24 mouse cellular contexts compared by ENCODE assay signal in genomic region chr7:95924805-95925204, GRCm38 (mm10).
A peak's percentile ranks its signal among the peaks of the same experiment; 100 is the strongest.
DNase-seq lines count a peak whose midpoint lies in the region; ATAC-seq and TF ChIP-seq lines count a peak whose summit lies in the region.
"Had no signal": no experiment of that assay in that cellular context is flagged by ENCODE, and none has a peak within 500 bp of the region (broad histone marks: within the 10 kb centered on the region; RNA-seq: fewer than 3 reads in every experiment).

No protein-coding gene starts in this region.

- H3K36me3 ChIP-seq in kidney, adult 2 months (ENCODE audit: control insufficient read depth, insufficient read depth, low read length) = no peaks in the 10 kb centered on the region
- no peaks in the 10 kb centered on the region for H3K36me3 ChIP-seq in kidney, embryonic 15.5 days
- H3K36me3 ChIP-seq in kidney, embryonic 14.5 days (ENCODE audit: control insufficient read depth, insufficient read depth, low read length) = no peaks in the 10 kb centered on the region
- no peaks in the 10 kb centered on the region for H3K36me3 ChIP-seq in kidney, postnatal 0 days (ENCODE audit: insufficient read depth, low read length)
- H3K36me3 ChIP-seq: embryonic facial prominence, embryonic 10.5 days; embryonic facial prominence, embryonic 12.5 days; forebrain, embryonic 15.5 days; G1E had no signal

- in situ Hi-C loops in Patski (cut with MboI; ENCODE audit: low pct_unique_long_range_greater_than_20kb) = no loop called here

- no peak overlapping the region for H3K4me3 ChIP-seq in kidney, adult 2 months (ENCODE audit: insufficient read depth, low read depth, low read length)
- H3K4me3 ChIP-seq in kidney, embryonic 15.5 days (replicated peaks) = no peak overlapping the region
- H3K4me3 ChIP-seq in kidney, embryonic 14.5 days (ENCODE audit: low read length) = no peak overlapping the region
- no peak overlapping the region for H3K4me3 ChIP-seq in kidney, postnatal 0 days (replicated peaks; ENCODE audit: low read depth, low read length)
- H3K4me3 ChIP-seq: embryonic facial prominence, embryonic 10.5 days; embryonic facial prominence, embryonic 12.5 days; forebrain, embryonic 13.5 days; forebrain, embryonic 15.5 days had no signal

- TF ChIP-seq CTCF in kidney, adult 2 months (conservative IDR thresholded peaks at IDR 0.05; ENCODE audit: insufficient read depth, insufficient read length, low read depth, low read length) = no peak
- TF ChIP-seq CTCF in kidney, postnatal 0 days (IDR thresholded peaks at IDR 0.05; ENCODE audit: low read depth) = no peak
- no peak for TF ChIP-seq CTCF in Patski (IDR thresholded peaks at IDR 0.05)

- no peak for TF ChIP-seq POLR2A in kidney, adult 2 months (IDR thresholded peaks at IDR 0.05; ENCODE audit: low read depth, low read length)

- peak; percentile 14 for DNase-seq in kidney, adult 2 months
- no peak for DNase-seq in kidney, adult 8-10 months
- DNase-seq in kidney, postnatal 0 days (ENCODE audit: low spot score) = peak; percentile 13
- DNase-seq in kidney, adult 18-20 months = no peak
- DNase-seq in Patski (ENCODE audit: low read depth, low spot score) = no peak
- DNase-seq in thymus, postnatal 25 days = no peak
- DNase-seq: adrenal gland, adult 8-10 months; adrenal gland, postnatal 14 days; adrenal gland, postnatal 36 days; B cell, adult 2 months; cerebellum, adult 11-12 months; cerebellum, adult 2 months; cerebellum, adult 9-10 months; cerebellum, postnatal 25 days had no signal

- H3K27ac ChIP-seq in kidney, adult 2 months (ENCODE audit: insufficient read depth, low read depth, low read length) = no peak overlapping the region
- no peak overlapping the region for H3K27ac ChIP-seq in kidney, embryonic 15.5 days
- H3K27ac ChIP-seq in kidney, embryonic 14.5 days (ENCODE audit: low read depth, low read length) = no peak overlapping the region
- H3K27ac ChIP-seq in kidney, postnatal 0 days = no peak overlapping the region
- H3K27ac ChIP-seq: embryonic facial prominence, embryonic 10.5 days; embryonic facial prominence, embryonic 12.5 days; forebrain, embryonic 13.5 days; forebrain, embryonic 15.5 days had no signal

- H3K4me2 ChIP-seq in kidney, embryonic 15.5 days = no peak overlapping the region
- H3K4me2 ChIP-seq in kidney, embryonic 14.5 days (replicated peaks; ENCODE audit: low read depth, low read length) = no peak overlapping the region
- H3K4me2 ChIP-seq in kidney, postnatal 0 days (ENCODE audit: low read length) = no peak overlapping the region
- H3K4me2 ChIP-seq: embryonic facial prominence, embryonic 12.5 days; forebrain, embryonic 13.5 days; forebrain, embryonic 15.5 days had no signal

- H3K9ac ChIP-seq in kidney, embryonic 15.5 days = no peak overlapping the region
- H3K9ac ChIP-seq in kidney, embryonic 14.5 days (ENCODE audit: low read depth, low read length) = no peak overlapping the region
- no peak overlapping the region for H3K9ac ChIP-seq in kidney, postnatal 0 days (ENCODE audit: low read depth, low read length)
- H3K9ac ChIP-seq: embryonic facial prominence, embryonic 12.5 days; forebrain, embryonic 13.5 days; forebrain, embryonic 15.5 days had no signal

- ATAC-seq in kidney, embryonic 15.5 days (replicated peaks; ENCODE audit: low FRiP score) = peak; percentile 78
- ATAC-seq in kidney, embryonic 14.5 days (ENCODE audit: low FRiP score, low TSS enrichment) = no peak
- peak; percentile 57; the same call in 1 of the 2 replicates for ATAC-seq in kidney, postnatal 0 days (replicated peaks; ENCODE audit: low FRiP score, low read depth)
- ATAC-seq in Patski = peak; percentile 51
- ATAC-seq: activated CD4-positive, CD25-positive, alpha-beta regulatory T cell, adult 4 months; CD4-positive, CD25-positive, alpha-beta regulatory T cell, adult 4 months; forebrain, embryonic 13.5 days; forebrain, embryonic 15.5 days had no signal

- CTCF ChIA-PET in Patski (lab: Charles Lee) = interaction anchor here (3.2 kb wide), 1 partner anchor 12 kb away, joined by 13 read pairs; no protein-coding TSS in a partner anchor

- H3K27me3 ChIP-seq in kidney, adult 2 months (replicated peaks; ENCODE audit: control insufficient read depth, insufficient read depth, low read length) = no peaks in the 10 kb centered on the region
- H3K27me3 ChIP-seq in kidney, embryonic 15.5 days = no peaks in the 10 kb centered on the region
- H3K27me3 ChIP-seq in kidney, embryonic 14.5 days (ENCODE audit: control insufficient read depth, insufficient read depth, low read length) = no peaks in the 10 kb centered on the region
- no peaks in the 10 kb centered on the region for H3K27me3 ChIP-seq in kidney, postnatal 0 days (ENCODE audit: insufficient read depth, low read length)
- H3K27me3 ChIP-seq in Patski = no peaks in the 10 kb centered on the region
- H3K27me3 ChIP-seq: CH12.LX; embryonic facial prominence, embryonic 12.5 days; forebrain, embryonic 13.5 days; forebrain, embryonic 15.5 days had no signal

- POLR2A ChIA-PET in Patski (lab: Charles Lee) = interaction anchor here (0.6 to 1.2 kb wide), 2 partner anchors 10 to 26 kb away, joined by 3 to 4 read pairs; no protein-coding TSS in a partner anchor

- WGBS in kidney, adult 2 months = 26% methylated on average over 2 of the region's 2 CpGs
- WGBS in kidney, embryonic 15.5 days = 50% methylated on average over 2 of the region's 2 CpGs
- 39% methylated on average over 2 of the region's 2 CpGs for WGBS in kidney, embryonic 14.5 days
- 42% methylated on average over 2 of the region's 2 CpGs for WGBS in kidney, postnatal 0 days

- H3K4me1 ChIP-seq in kidney, adult 2 months (ENCODE audit: control insufficient read depth, insufficient read depth, low read length) = no peaks in the 10 kb centered on the region
- no peaks in the 10 kb centered on the region for H3K4me1 ChIP-seq in kidney, embryonic 15.5 days
- H3K4me1 ChIP-seq in kidney, embryonic 14.5 days (ENCODE audit: control insufficient read depth, insufficient read depth, low read length) = no peaks in the 10 kb centered on the region
- H3K4me1 ChIP-seq in kidney, postnatal 0 days (replicated peaks; ENCODE audit: insufficient read depth, low read length) = no peaks in the 10 kb centered on the region
- H3K4me1 ChIP-seq: embryonic facial prominence, embryonic 10.5 days; embryonic facial prominence, embryonic 12.5 days; forebrain, embryonic 13.5 days; forebrain, embryonic 15.5 days had no signal

- no peaks in the 10 kb centered on the region for H3K9me3 ChIP-seq in kidney, embryonic 15.5 days (replicated peaks)
- H3K9me3 ChIP-seq in kidney, embryonic 14.5 days (ENCODE audit: control insufficient read depth, low read length) = no peaks in the 10 kb centered on the region
- no peaks in the 10 kb centered on the region for H3K9me3 ChIP-seq in kidney, postnatal 0 days (replicated peaks; ENCODE audit: low read length)
- H3K9me3 ChIP-seq: embryonic facial prominence, embryonic 10.5 days; embryonic facial prominence, embryonic 12.5 days; forebrain, embryonic 13.5 days; forebrain, embryonic 15.5 days had no signal

Comparison
In these comparisons a context has a peak if more than half of its experiments do, and no peak if none do; other contexts are left out.
1. DNase-seq: peak in kidney, adult 2 months (single experiment) and kidney, postnatal 0 days (single experiment); none in kidney, adult 8-10 months (0 of 2), kidney, adult 18-20 months (single experiment), Patski (single experiment) and thymus, postnatal 25 days (single experiment).